Mouse (Mus musculus) erythroblast, adult 5-6 weeks (primary cell): ENCODE measurements around the gene Hnf4a. TPM values are rescaled to one million over a fixed set of nuclear protein-coding genes. Genes with fewer than 3 reads are reported as not detected.

Experiments used
- ATAC-seq: replicated peaks from 2 replicates; pipeline ENCODE4 v1.8.0; 2016; ENCODE audit warnings: moderate number of reproducible peaks, mild to moderate bottlenecking, moderate TSS enrichment, inconsistent platforms; ENCODE audit not compliant: poor library complexity, low FRiP score, severe bottlenecking
- total RNA-seq, 2 experiments: library from RNA; stranded (forward) in 1 of 2; stranded (reverse) in 1 of 2; fragments of 150-400 nt in 1 of 2; fragments of 200-764, 138-1000 nt in 1 of 2; gene quantifications; 2 replicates each; pipeline versions ENCODE4 v1.2.3 to v1.2.4; 2015 to 2017; ENCODE audit warnings: low replicate concordance in 2 of 2

Hnf4a gene
- total RNA-seq, 2 experiments from 2014 or later = 0.26 TPM; not detected in 1

DNA sequence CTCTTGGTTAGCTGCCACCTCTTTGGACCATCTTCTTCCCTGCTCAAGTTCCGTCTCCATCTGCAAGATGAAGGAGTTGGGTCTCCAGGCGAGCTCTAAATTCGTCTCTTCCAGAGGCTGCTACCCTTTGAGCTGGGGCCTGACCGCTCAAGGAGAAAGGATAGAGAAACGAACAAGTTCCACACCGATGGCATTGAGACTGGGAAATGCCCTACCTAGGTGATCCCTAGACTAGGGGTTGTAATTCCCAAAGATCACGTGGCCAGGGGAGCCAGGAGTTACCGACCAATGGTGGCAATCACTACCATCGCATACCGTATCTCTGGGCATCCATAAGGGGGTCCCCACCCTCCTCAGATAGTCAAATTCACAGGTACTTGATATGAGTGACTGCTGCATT lies 36.1 kb downstream of the Hnf4a start:
- ATAC-seq = no peak

DNA sequence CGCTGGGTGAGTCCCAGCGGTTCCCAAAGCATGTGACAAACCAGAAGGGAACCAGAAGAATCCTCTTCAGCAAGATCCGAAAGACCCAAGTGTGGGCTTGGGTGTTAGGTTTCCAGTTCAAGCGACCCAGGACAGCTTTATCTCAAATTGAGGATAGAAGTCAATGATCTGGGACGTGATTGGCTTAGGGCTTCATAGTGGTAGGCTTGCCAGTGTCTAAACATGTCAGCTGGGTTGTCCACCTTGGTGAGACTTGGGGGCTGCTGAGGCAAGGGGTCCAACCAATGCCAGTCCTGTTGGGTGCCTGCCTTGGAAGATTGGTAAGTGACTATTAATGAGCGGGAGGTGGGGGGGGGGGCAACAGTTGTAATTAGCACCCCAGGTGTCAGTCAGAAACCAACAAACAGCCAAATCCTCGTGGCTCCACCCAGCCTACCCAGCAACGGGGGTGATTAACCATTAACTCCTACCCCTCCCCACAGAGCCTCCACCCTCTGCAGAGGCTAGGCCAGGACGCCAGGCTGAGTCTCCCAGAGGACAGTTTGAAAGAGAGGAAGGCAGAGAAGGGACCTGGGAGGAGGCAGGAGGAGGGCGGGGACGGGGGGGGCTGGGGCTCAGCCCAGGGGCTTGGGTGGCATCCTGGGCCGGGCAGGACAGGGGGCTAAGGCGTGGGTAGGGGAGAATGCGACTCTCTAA lies 40.2 kb downstream of the Hnf4a start:
- ATAC-seq = no peak

DNA sequence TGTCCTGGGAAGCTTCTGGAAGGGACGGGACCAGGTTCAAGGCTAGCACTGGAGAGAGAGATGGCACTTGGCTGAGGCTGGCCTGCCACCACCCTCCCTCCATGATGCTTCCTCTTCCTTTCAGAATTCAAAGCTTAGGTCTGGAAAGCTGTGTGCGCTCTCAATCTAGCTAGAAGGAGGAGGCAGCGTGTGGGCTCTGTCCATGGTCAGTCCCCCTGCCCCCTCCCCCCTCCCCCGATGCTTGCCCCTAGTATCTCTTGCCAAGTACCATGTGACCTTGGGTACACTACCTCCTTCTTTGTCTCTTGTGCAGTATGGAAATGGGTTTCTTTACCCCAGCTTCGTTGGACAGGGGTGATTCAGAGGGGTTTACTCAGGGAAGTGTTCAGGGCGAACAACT lies 42.2 kb downstream of the Hnf4a start:
- no peak for ATAC-seq

DNA sequence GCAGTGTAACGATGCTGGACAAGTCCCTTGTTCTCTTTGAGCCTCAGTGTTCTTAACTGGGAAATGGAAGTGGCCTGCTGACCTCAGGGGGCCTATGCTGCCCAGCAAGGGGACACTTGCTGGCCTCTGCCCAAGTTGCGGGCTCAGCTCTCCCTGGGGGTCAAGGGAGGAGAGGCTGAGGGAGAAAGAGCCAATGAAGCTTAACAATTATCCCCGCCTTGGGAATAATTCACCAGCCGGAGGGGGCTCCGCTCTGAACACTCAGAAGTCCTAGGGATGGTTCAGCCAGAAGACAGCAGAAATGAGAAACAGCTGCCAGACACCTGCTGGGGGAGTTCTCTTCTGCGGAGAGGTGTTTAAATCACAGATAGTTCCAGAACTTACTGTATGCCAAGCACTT lies 43.2 kb downstream of the Hnf4a start:
- no peak for ATAC-seq

DNA sequence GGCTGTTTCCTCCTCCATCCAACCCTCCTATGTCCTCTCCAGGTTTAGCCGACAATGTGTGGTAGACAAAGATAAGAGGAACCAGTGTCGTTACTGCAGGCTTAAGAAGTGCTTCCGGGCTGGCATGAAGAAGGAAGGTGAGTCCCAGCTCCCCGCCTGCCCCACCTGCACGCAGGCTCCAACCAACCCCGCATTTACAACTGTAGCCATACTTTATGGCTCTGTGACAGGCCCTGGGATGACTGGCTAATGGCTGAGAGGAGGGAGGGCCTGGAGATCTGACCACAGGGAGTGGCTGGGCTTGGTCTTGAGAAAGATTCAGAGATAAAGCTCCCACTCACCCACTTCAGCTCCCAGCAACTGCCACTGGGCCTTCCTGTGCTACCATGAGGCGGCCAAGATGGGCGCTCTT lies 45.9 kb downstream of the Hnf4a start:
- no peak for ATAC-seq

DNA sequence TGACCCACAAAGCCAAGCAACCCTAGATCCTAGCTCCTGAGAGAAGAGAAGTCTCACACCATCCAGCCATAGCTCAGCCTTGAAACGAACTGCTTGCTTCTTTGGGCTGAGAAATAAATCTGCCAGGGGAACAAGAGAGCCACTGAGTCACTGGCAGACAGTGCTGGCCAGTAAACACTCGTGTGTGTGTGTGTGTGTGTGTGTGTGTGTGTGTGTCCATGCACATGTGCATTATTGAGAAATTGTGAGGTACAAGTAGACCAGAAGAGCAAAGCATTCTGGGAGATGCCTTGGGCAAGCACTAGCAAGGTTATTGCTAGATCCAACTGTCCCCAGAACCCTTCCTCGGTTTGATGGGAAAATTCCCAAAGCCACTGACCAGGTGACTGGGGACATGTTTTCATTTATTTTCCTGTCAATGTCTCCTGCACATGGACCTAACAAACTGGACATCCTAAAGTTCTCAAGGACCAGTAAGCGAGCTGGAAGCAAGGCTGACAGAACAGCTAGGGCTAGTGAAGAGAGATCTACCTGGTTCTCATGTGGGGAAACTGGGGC lies 47.9 kb downstream of the Hnf4a start:
- ATAC-seq = no peak

DNA sequence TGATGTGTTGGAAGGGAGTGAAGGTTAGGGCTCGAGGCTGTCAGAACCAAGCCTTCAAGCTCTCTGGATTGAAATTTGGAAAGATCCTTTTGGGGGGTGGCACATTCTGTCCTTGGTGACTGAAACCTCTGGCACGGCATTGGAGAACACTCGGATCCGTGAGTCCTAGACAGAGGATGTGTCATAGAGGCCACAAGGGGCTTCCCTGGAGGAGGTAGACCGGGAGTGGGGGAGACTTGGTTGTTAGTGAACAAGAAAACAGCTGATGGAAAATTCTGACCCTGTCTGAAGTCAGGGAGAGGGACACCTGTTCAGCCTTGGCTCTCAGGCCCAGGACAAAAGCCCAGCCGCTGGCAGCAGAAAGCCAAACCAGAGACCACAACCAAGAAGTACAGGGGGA lies 48.4 kb downstream of the Hnf4a start:
- no peak for ATAC-seq

DNA sequence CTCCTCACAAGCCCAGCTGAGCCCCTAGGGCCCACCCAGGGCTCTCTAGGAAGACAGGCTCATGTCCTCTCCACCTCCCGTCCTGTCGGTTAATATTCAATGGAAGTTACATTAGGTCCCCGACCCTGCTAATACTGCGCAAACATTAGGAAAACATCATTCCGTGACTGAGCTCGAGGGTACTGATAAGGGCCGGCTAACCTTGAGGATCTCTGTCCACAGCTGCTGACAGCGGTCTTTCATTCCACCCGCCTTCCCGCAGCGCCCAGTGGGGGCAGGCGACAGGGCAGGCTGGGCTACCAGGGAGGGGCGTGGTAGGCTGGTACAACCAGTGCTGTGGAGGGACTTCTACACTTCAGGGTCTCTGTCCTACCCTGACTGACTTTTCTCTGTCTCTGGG lies 48.8 kb downstream of the Hnf4a start:
- no peak for ATAC-seq

DNA sequence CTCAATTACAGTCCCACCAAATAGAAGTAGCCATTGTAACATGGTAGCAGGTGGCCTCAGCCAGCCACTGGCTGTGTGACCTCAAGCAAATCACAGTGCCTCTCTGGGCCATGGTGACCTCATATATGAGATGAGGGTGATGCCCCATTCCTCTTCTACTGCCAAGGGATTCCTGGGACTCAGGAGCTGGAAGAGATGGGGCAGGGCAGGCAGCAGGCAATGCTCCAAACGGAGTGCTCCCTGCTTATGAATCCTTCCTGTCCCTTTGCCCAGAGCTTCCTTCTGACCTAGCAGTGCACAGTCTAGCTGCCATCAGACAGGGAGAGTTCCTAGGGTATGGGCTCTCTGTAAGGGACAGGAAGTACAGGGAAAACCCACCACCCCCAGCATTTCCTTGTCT lies 51.9 kb downstream of the Hnf4a start:
- no peak for ATAC-seq

DNA sequence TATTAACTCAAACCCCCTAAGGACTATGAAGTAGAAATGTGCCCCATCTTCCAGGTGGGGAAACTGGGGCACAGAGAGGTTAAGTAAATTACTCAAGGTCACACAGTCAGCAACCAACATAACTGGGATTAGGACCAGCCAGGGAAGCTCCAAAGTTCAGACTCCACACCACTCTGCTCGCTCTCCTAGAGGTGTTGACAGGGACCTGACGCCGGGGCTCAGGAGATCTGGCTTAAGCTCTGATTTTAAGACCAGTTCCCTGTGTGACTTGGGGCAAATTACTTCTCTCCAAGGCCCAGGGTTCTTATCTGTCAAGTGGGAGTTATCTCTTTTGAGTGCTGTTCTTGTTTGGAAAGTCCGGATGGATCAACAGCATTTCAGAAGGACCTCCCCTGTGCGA lies 52.6 kb downstream of the Hnf4a start:
- ATAC-seq = no peak

DNA sequence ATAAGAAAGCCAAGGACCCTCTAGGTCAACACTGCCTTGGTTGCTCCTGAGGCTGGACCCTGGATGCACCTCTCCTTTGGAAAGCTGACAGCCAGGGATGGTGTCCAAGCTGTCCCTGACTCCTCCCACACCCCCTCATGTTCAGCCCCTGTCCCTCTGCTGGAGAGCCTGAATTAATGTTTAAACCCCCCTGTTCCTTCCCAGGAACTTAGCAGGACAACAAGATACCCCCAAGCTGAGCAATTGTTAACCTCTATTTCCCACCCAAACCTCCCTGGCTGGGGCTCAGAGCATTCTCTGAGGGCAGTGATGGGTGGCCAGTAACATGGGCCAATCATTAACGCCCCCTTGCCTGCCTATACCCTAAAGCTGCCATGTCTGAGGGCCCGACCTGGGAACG lies 53.6 kb downstream of the Hnf4a start:
- no peak for ATAC-seq

DNA sequence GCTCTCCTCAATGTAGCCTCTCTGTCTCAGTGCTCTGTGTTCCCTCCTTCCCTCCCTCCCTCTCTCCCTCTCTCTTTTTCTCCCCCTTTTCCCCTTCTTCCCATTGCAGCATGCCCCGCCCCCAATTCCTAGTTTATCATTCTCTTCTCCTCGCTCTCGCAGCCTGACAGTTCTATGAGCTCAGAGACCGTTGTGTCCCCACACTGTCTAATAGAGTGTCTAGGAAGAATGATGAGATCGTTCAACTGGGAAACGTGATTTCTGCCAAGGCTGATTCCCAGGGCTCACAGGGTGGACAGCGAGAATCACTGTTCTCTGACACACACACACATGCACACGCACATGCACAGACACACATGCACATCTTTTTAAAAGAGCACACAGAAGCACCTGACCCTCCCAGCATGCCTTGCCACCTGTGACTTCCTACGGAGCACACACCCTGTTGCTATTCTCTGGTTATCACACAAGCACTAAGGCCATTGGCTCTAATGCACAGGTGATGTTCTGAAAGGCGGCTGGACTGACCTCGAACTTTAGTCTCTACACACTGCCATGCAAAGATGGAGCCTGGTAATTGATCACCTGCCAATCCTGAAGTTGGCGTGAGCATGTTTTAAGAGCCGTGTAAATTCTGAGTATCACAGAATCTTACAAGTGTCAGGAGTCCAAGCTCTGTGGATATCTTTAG lies 54.8 kb downstream of the Hnf4a start:
- ATAC-seq = no peak

DNA sequence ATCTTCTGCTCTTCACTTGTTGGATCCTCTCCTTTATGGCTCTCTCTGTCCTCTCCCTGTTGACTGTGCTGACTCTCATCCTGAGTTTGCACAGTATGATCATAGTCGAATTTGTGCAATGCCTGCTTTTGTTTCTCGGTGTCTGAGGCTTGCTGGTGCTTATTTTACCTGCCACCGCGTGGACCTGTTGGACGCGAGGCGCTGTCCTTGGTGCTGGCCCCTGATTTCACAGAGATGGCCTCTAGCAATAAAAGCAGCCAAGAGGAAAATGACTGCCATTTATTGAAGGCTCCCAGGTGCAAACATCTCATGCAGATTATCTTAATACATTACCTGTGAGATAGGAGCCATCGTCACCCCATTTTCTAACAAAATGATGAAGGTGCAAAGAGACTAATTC lies 58.0 kb downstream of the Hnf4a start:
- ATAC-seq = no peak

DNA sequence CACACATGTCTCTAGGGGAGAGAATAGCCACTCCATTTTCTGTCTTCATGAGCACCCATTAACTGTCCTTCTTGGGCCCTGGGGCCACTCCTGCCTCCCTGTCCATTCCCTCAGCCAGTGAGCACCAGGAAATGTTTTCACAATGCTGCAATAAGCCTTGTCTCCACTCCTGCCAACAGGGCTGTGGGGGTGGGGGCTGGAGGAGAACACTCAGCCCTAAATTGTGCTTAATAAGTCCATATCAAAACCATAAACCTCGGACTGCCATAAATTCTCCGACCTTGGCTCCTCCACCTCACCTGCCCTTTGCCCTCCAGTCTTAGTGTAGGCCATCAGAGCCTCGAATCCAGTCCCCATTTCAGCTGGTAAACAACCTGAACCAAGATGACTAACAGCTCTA lies 67.7 kb downstream of the Hnf4a start:
- ATAC-seq = no peak

DNA sequence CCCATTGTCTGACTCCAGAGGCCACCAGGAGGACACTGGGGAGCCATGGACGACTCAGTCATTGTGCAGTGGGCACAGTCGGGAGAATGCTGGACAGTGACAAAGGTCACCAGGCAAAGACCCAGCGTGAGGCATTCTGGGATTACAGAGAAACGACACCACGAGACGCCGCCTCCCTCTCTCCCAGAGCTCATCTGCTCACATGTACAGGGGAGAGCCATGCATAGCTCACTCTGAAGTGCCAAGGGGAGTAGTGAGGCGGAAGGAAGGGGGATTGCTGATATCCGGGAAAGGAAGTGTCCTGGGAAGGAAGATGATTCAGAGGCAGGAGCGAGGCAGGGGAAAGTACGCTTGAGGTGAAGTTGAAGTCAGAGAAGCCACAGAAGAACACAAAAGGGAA lies 68.6 kb downstream of the Hnf4a start:
- ATAC-seq = no peak

DNA sequence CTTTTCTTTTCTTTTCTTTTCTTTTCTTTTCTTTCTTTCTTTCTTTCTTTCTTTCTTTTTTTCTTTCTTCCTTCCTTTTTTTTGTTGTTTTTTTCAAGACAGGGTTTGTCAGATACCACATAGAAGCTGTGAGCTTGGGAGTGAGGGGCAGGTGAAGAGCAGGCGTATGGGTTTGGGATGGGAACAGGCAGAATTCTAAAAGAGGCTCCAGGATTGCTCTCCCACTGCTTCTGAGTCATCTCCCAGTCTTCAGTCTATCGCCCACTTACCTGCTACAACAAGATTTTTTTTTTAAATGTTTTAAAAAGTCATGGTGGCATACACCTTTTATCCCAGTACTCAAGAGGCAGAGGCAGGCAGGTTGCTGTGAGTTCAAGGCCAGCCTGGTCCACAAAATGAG lies 71.4 kb downstream of the Hnf4a start:
- no peak for ATAC-seq

DNA sequence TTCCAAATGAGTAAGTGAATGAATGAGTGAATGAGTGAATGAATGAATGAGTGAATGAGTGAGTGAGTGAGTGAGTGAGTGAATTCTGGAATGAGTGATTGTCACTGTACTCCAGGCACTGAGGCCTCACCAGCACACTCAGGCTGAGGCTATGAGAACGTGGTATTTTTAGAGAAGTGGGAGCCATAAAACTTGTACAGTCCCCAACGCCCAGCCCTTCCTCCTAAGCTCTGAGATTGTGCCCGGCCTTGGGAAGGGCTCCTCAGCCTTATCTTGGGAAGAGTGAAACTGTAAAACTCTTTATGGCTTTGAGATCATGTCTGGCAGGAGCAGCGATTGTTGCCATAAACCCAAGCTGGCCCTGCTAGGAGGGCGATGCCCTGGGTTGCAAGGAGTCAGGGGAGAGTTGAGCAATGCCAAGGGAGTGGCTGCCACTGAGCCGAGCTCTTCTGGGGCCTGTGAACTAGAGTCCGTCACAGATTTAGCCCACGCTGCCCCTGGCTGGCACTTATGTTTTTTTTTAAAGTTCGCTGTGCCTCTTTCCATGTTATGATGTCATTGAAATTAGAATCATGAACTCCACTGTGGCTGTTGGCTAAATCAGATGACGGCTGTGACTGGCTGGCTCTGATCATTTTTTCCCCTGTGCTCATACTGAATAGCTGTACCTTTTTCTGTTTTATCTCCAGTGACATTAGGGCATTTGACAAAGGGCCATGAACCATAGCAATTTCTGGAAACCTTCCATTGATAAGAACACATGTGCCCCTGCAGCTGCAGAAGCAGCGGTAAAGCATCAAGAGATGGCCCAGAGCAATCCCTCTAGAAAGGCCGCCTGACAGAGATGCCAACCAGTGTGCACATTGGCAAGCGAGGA lies 73.7 kb downstream of the Hnf4a start:
- ATAC-seq = no peak

DNA sequence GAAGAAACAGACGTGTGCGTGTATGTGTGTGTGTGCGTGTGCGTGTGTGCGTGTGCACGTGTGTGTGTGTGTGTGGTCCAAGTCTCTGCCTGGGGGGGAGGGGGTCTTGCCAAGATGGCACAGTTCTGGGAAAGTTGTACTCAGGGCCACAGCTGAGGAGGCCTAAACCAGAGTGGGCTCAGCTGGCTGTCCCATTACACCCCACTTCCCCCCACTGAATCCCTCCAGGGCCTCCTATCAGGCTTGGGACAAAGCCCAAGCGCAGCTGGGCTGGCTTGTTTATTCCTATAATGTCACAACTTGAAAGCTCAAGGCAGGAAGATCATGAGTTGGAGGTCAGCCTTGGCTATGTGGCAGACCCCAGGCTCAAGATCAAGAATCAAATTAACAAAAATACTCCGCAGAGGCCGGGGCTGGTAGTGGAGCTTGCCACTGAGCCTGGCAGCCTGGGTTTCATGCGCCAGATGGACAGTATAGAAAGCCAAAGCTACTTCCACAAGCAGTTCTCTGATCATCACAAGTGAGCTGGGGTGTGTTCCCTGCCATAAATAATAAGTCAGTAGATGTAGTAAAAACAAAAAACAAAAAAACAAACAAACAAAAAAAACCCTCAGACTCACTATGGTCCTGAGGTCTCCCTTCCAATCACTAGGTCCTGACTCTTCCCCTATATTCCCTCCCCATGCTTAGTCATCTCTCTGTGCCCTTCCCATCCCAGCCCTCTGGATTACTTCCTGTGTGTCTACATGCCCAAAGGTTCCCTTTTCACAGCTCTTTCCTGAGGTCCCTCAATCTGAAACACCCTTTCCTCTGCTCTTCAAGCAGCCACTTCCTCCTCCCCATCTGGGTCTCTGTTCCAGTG lies 76.8 kb downstream of the Hnf4a start:
- no peak for ATAC-seq

DNA sequence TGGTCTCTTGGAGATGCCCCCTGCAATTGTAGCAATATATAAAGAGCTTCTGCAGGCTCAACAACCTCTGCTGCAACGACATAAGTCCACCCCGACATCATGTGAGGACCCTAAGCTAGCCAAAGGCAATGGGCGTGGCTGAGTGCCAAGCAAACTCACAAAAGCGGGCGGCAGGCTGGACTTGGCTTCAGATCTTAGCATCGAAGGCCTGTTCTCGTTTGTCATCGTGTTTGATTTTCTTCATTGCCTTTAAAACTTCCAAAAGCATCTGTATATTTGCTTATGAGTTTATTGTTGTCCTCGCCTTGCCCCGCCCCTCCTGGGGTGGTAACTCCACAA lies 77.4 kb downstream of the Hnf4a start:
- no peak for ATAC-seq
